Mouse (Mus musculus): ENCODE results near the gene Gm6465. TPM values are rescaled to one million over a fixed set of nuclear protein-coding genes. Genes with fewer than 3 reads are reported as not detected.
"Not testable (repeated sequence)": the region's sequence is repeated elsewhere in the genome, so short reads cannot be mapped to it uniquely, and the experiment has no call there.

Gm6465 gene
- polyA plus RNA-seq (2015; fragmentation: Nextera tagmentation; extraction: Ambion mirVana): not detected in 2 replicates

DNA sequence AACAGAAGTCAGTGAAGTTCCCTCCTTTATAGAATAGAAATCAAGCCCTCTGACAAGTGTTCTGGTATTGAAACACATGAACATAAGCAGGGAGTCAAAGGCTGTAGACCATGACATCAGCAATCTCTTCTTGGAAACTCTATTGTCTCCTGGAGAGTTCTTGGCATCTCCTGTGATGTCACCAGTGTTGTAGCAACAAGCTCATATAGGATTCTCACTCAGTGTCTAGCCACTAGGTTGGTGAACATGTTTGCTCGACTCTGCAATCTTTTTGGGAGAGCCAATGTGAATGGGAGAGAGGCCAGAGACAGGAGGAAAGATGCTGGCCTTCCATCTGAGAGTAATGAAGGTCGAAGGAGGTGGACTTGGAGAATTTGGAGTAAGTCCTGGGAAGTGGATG is at the start of gene Gm6465:
Gene Gm6465, plus strand, starts transcription at position 301 of the 400 bp plus-strand sequence.
- H3K9ac ChIP-seq; H3K27ac ChIP-seq; H3K4me2 ChIP-seq; H3K4me3 ChIP-seq (replicated peaks); ATAC-seq (replicated peaks; ENCODE audit: low FRiP score); H3K9me3 ChIP-seq (replicated peaks); H3K36me3 ChIP-seq; H3K27me3 ChIP-seq; H3K4me1 ChIP-seq: not testable (repeated sequence)
- WGBS: 74% methylated on average over 2 of the region's 2 CpGs

DNA sequence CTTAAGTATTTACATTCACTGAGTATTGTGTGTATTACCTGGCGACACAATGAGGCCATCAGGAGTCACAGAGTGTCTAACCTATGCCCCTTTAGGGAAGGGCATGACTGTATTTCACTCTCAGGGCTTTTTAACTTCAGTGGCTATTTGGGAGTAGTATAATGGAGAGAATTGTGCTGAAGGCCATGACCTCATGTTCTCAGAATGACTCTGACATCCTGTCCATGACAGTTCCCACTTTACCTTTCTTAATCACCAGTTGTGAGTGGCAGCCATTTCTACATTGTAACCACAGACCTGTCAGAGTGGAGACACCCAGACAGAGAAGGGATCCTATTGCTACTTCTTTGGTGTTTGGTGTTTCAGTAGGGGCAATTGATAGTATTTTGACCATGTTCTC is 485 bp downstream of the Gm6465 start:
- H3K4me3 ChIP-seq (replicated peaks); ATAC-seq (replicated peaks; ENCODE audit: low FRiP score); H3K9ac ChIP-seq; H3K36me3 ChIP-seq; H3K27ac ChIP-seq; H3K9me3 ChIP-seq (replicated peaks); H3K4me1 ChIP-seq; H3K27me3 ChIP-seq; H3K4me2 ChIP-seq: not testable (repeated sequence)
- 77% methylated on average over 1 of the region's 1 CpGs for WGBS

DNA sequence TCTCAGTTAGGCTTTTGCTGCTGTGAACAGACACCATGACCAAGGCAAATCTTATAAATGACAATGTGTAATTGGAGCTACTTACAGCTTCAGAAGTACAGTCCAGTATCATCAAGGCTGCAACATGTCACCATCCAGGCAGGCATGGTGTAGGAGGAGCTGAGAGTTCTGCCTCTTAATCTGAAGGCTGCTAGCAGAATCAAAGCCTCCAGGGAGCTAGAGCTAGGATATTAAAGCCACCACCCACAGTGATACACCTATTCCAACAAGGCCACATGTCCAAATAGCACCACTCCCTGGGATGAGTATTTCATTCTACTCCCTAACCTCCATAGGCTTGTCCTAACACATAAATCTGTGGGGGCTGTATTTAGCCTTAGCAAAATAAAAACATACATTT is 12.6 kb downstream of the Gm6465 start:
- not testable (repeated sequence) for H3K4me3 ChIP-seq (replicated peaks); H3K27me3 ChIP-seq; H3K9ac ChIP-seq; H3K9me3 ChIP-seq (replicated peaks); H3K36me3 ChIP-seq; H3K4me2 ChIP-seq; ATAC-seq (replicated peaks; ENCODE audit: low FRiP score); H3K27ac ChIP-seq; H3K4me1 ChIP-seq

Other genes starting within 250 kb of the Gm6465 start
- not detected in 2 replicates for gene Gm8922, start 163.6 kb upstream of the Gm6465 start, polyA plus RNA-seq (2015; fragmentation: Nextera tagmentation; extraction: Ambion mirVana)
- not detected in 2 replicates for gene Gm8926, start 75.0 kb upstream of the Gm6465 start, polyA plus RNA-seq (2015; fragmentation: Nextera tagmentation; extraction: Ambion mirVana)
- not detected in 2 replicates for gene 4933402N22Rik, start 72.5 kb downstream of the Gm6465 start, polyA plus RNA-seq (2015; fragmentation: Nextera tagmentation; extraction: Ambion mirVana)

Data from kidney, embryonic 15.5 days (tissue).